Mouse (Mus musculus) CH12.LX (cell line): Measurements from ENCODE around the gene Csad.

Source experiments
- CHD2 ChIP-seq: IDR thresholded peaks from 2 replicates; pipeline ENCODE4 v1.6.1; 2011; ENCODE audit warnings: low read length, improper control_type of control experiment
- CTCF ChIP-seq, 2 experiments: IDR thresholded peaks in 1 of 2; conservative IDR thresholded peaks in 1 of 2; 2 replicates each; pipeline ENCODE4 v1.5.1; 2011 to 2012; ENCODE audit warnings: low read depth in 2 of 2, low read length in 2 of 2, improper control_type of control experiment in 1 of 2, inconsistent platforms in 1 of 2, mild to moderate bottlenecking in 1 of 2, moderate library complexity in 1 of 2
- E2F4 ChIP-seq: IDR thresholded peaks from 2 replicates; pipeline ENCODE4 v1.6.1; 2011; ENCODE audit warnings: low read depth, low read length, improper control_type of control experiment; ENCODE audit not compliant: insufficient replicate concordance
- EP300 ChIP-seq: IDR thresholded peaks from 2 replicates; pipeline ENCODE4 v1.6.1; 2011; ENCODE audit warnings: low read length, improper control_type of control experiment
- PAX5 ChIP-seq: IDR thresholded peaks from 2 replicates; pipeline ENCODE4 v1.6.1; 2012; ENCODE audit warnings: low read length, inconsistent platforms, mixed read lengths
- POLR2A ChIP-seq: IDR thresholded peaks from 2 replicates; pipeline ENCODE4 v1.6.1; 2011; ENCODE audit warnings: low read depth, mild to moderate bottlenecking, improper control_type of control experiment, low read length
- SIN3A ChIP-seq: IDR thresholded peaks from 2 replicates; pipeline ENCODE4 v1.6.1; 2012; ENCODE audit warnings: low read length, improper control_type of control experiment, inconsistent platforms
- TBP ChIP-seq: conservative IDR thresholded peaks from 2 replicates; pipeline ENCODE4 v1.6.1; 2011; ENCODE audit warnings: low read depth, low read length, improper control_type of control experiment
- ZNF384 ChIP-seq: IDR thresholded peaks from 2 replicates; pipeline ENCODE4 v1.6.1; 2012; ENCODE audit warnings: low read depth, low read length, improper control_type of control experiment, inconsistent platforms

DNA sequence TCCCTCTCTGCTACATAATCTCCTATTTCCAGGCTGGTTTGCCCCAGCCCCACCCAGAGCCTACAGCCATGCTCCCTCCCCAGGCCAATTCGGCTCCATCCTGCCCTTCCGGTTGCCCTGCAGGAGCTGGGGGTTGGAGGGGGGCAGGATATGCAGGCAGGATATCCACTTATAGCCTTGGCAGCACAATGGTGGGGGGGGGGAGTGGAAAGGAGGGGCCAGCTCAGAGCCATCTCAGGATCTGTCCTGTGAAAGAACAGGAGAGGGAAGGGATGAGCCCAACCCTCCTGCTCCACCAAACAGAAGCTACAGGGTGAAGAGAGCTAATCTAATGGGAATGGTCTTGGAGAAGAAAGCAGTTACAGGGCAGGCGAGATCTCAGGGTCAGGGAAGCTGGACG is 36.1 kb upstream of the Csad start:
- TF ChIP-seq PAX5 (no peak), CHD2 (no peak), POLR2A (no peak), EP300 (no peak), CTCF (conservative IDR thresholded peaks at IDR 0.05 in 1 of 2, IDR thresholded peaks at IDR 0.05 in 1 of 2; ENCODE audit: low read depth in 2 of 2, low read length in 2 of 2) (no peak), E2F4 (no peak), TBP (no peak), SIN3A (no peak), ZNF384 (no peak)
